Mouse (Mus musculus): ENCODE data around the gene Rpl36a-ps1. TPM values are rescaled to one million over a fixed set of nuclear protein-coding genes. Genes with fewer than 3 reads are reported as not detected.

Rpl36a-ps1 gene
- polyA plus RNA-seq, 1 experiment = 22.7 TPM

DNA sequence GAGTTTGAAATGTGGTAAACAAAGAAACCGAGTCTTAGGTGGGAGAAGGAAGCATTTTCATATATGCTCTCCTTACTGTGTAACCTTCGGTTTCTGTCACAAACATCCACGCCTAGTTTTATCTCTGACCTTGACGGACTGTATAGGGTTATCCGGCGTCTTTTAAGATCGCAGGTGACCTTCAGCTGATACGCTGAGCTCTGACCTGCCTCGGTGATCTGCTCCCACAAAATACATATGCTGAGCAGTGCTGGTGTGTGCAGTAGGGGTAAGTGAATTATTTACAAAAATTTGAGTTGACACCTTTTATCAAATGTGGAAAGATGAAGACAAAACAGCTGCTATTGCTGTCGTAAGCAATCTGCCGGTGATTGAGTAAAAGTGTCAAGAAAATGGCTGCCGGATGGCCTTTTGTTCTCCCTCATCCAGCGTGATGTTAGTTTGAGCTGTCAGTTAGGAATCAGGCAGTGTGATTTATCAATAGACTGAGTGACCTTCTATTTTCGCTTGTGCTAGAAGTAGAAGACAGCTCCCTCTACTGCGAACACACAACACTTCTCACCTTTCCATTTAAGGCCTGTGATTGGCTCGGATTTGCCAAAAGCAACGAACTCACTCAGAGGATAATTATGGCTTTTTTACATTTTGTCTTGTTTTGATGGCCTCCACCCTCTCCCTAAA, 35.0 kb downstream of the Rpl36a-ps1 start:
- no peaks in the 10 kb centered on the region for H3K27me3 ChIP-seq (ENCODE audit: control insufficient read depth, insufficient read depth, low read length, poor library complexity, severe bottlenecking)
- TF ChIP-seq POLR2A (IDR thresholded peaks at IDR 0.05; ENCODE audit: insufficient read depth, low read length) (no peak), CTCF (IDR thresholded peaks at IDR 0.05; ENCODE audit: low read depth, low read length) (no peak), EP300 (IDR thresholded peaks at IDR 0.05; ENCODE audit: insufficient read depth, low read depth, low read length) (no peak)
- no peak overlapping the region for H3K27ac ChIP-seq (ENCODE audit: insufficient read depth, low read length)
- H3K4me3 ChIP-seq (ENCODE audit: low read depth, low read length) = no peak overlapping the region
- H3K4me1 ChIP-seq (ENCODE audit: control insufficient read depth, insufficient read depth, low read length) = no peaks in the 10 kb centered on the region
- H3K36me3 ChIP-seq (ENCODE audit: control insufficient read depth, insufficient read depth, low read length, poor library complexity, severe bottlenecking) = no peaks in the 10 kb centered on the region
- no peaks in the 10 kb centered on the region for H3K9me3 ChIP-seq (replicated peaks; ENCODE audit: control insufficient read depth, insufficient read depth, low read length, poor library complexity, severe bottlenecking)
- no peak overlapping the region for H3K9ac ChIP-seq (ENCODE audit: low read depth, poor library complexity, severe bottlenecking)

DNA sequence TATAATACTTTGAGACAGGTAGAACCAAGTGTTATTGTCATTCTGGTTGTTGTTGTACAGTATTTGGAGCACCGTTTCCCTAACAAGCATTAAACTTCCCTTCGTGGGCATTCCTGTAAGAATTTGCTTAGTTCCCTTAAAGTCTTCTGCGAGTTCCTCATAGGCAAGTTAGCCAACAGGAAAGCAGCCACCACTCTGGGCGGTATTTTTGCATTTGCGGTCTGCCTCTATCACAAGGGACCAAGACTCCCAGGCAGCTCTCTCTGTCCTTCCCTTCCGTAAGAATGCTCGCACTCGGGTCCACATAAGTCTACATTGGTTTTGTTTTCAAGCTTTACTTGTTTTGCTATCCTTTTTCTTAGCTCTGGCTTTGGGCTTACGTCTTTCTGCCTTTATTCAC, 37.3 kb downstream of the Rpl36a-ps1 start:
- no peak overlapping the region for H3K27ac ChIP-seq (ENCODE audit: insufficient read depth, low read length)
- H3K4me3 ChIP-seq (ENCODE audit: low read depth, low read length) = no peak overlapping the region
- TF ChIP-seq EP300 (IDR thresholded peaks at IDR 0.05; ENCODE audit: insufficient read depth, low read depth, low read length) = no peak
- H3K27me3 ChIP-seq (ENCODE audit: control insufficient read depth, insufficient read depth, low read length, poor library complexity, severe bottlenecking) = no peaks in the 10 kb centered on the region
- H3K4me1 ChIP-seq (ENCODE audit: control insufficient read depth, insufficient read depth, low read length) = no peaks in the 10 kb centered on the region
- no peaks in the 10 kb centered on the region for H3K36me3 ChIP-seq (ENCODE audit: control insufficient read depth, insufficient read depth, low read length, poor library complexity, severe bottlenecking)
- no peaks in the 10 kb centered on the region for H3K9me3 ChIP-seq (replicated peaks; ENCODE audit: control insufficient read depth, insufficient read depth, low read length, poor library complexity, severe bottlenecking)
- no peak overlapping the region for H3K9ac ChIP-seq (ENCODE audit: low read depth, poor library complexity, severe bottlenecking)

DNA sequence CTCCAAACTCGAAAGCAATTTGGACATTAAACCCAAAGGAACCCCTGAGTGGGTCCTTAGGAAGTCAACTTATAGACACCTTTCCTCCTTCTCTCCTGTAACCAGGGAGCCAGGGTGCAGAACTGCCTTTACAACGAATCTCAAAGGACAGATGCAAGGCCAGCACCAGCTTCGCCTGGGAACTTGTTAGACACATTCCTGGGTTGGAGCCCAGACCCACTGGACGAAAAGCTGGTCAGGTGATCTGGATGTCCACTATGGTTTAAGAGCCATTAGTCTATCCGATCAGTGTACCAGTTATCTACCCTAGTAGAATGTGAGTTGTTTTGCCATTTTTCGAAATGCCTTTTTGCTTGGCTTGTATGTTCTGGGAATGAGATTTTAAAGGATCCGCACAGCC, 41.7 kb downstream of the Rpl36a-ps1 start:
- no peak overlapping the region for H3K9ac ChIP-seq (ENCODE audit: low read depth, poor library complexity, severe bottlenecking)
- no peaks in the 10 kb centered on the region for H3K4me1 ChIP-seq (ENCODE audit: control insufficient read depth, insufficient read depth, low read length)
- no peak overlapping the region for H3K27ac ChIP-seq (ENCODE audit: insufficient read depth, low read length)
- H3K9me3 ChIP-seq (replicated peaks; ENCODE audit: control insufficient read depth, insufficient read depth, low read length, poor library complexity, severe bottlenecking) = no peaks in the 10 kb centered on the region
- TF ChIP-seq POLR2A (IDR thresholded peaks at IDR 0.05; ENCODE audit: insufficient read depth, low read length) (no peak), EP300 (IDR thresholded peaks at IDR 0.05; ENCODE audit: insufficient read depth, low read depth, low read length) (no peak), CTCF (IDR thresholded peaks at IDR 0.05; ENCODE audit: low read depth, low read length) (no peak)
- H3K27me3 ChIP-seq (ENCODE audit: control insufficient read depth, insufficient read depth, low read length, poor library complexity, severe bottlenecking) = no peaks in the 10 kb centered on the region
- no peaks in the 10 kb centered on the region for H3K36me3 ChIP-seq (ENCODE audit: control insufficient read depth, insufficient read depth, low read length, poor library complexity, severe bottlenecking)
- H3K4me3 ChIP-seq (ENCODE audit: low read depth, low read length) = no peak overlapping the region

DNA sequence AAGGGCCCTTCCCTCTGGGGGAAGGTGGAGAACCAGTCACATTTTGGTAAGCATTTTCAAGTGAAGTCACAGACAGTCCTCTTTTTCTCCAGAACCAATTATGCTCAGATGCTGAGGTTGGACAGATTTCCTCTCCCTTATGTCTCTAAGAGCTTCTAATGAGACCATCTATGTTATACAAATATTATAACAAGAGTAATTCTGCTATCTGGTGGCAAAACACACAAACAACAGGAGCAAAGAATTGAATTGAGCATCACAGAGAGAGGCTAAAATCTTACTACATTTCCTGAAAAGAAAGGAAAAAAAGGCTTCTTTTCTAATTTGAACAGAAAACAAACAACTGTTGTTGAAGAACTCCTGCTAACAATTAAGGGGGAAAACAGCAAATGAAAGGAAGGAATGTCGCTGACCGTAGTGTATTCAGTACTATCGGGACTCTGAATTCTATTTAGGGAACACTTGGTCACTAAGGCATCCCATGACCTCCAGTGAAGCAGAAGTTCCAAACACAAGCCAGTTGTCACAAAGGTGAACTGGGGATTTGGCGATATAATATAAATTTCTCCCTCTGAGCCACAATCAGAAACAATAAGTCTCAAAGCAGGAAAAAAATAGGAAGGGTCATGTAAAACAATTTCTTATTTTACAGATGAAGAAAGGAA, 42.4 kb downstream of the Rpl36a-ps1 start:
- TF ChIP-seq CTCF (IDR thresholded peaks at IDR 0.05; ENCODE audit: low read depth, low read length) (no peak), EP300 (IDR thresholded peaks at IDR 0.05; ENCODE audit: insufficient read depth, low read depth, low read length) (no peak), POLR2A (IDR thresholded peaks at IDR 0.05; ENCODE audit: insufficient read depth, low read length) (no peak)
- H3K27ac ChIP-seq (ENCODE audit: insufficient read depth, low read length) = no peak overlapping the region
- no peaks in the 10 kb centered on the region for H3K36me3 ChIP-seq (ENCODE audit: control insufficient read depth, insufficient read depth, low read length, poor library complexity, severe bottlenecking)
- H3K4me1 ChIP-seq (ENCODE audit: control insufficient read depth, insufficient read depth, low read length) = no peaks in the 10 kb centered on the region
- no peak overlapping the region for H3K9ac ChIP-seq (ENCODE audit: low read depth, poor library complexity, severe bottlenecking)
- no peak overlapping the region for H3K4me3 ChIP-seq (ENCODE audit: low read depth, low read length)
- H3K27me3 ChIP-seq (ENCODE audit: control insufficient read depth, insufficient read depth, low read length, poor library complexity, severe bottlenecking) = no peaks in the 10 kb centered on the region
- H3K9me3 ChIP-seq (replicated peaks; ENCODE audit: control insufficient read depth, insufficient read depth, low read length, poor library complexity, severe bottlenecking) = no peaks in the 10 kb centered on the region

Other genes starting within 250 kb of the Rpl36a-ps1 start
- 98.0 and 109 TPM in 2 replicates for gene Mzt1, start 51.8 kb upstream of the Rpl36a-ps1 start, polyA plus RNA-seq (2011; ENCODE audit: insufficient read depth, insufficient read length, low read depth, missing spikeins)
- 64.8 and 65.2 TPM in 2 replicates for gene Bora, start 51.9 kb upstream of the Rpl36a-ps1 start, polyA plus RNA-seq (2011; ENCODE audit: insufficient read depth, insufficient read length, low read depth, missing spikeins)
- 25.3 and 26.7 TPM in 2 replicates for gene Pibf1, start 105.1 kb upstream of the Rpl36a-ps1 start, polyA plus RNA-seq (2011; ENCODE audit: insufficient read depth, insufficient read length, low read depth, missing spikeins)
- gene Dis3, start 105.5 kb upstream of the Rpl36a-ps1 start, polyA plus RNA-seq (2011; ENCODE audit: insufficient read depth, insufficient read length, low read depth, missing spikeins) = 86.8 and 87.3 TPM in 2 replicates

Measured in ES-Bruce4 (cell line).